Mouse (Mus musculus) cerebellum, adult 18-20 months (tissue): ENCODE data around the gene Cacna1e.

ENCODE experiments used
- DNase-seq, 2 experiments: peaks; one replicate each; pipeline ENCODE4 v3.0.0; 2021

The Cacna1e gene

GRCm38 (mm10) chr1:154836473-154836872 is 47.8 kb downstream of the Cacna1e start:
- DNase-seq, result no peak

- no peak for DNase-seq
Observed at GRCm38 (mm10) chr1:154832168-154832539, 52.1 kb downstream of the Cacna1e start.

DNA sequence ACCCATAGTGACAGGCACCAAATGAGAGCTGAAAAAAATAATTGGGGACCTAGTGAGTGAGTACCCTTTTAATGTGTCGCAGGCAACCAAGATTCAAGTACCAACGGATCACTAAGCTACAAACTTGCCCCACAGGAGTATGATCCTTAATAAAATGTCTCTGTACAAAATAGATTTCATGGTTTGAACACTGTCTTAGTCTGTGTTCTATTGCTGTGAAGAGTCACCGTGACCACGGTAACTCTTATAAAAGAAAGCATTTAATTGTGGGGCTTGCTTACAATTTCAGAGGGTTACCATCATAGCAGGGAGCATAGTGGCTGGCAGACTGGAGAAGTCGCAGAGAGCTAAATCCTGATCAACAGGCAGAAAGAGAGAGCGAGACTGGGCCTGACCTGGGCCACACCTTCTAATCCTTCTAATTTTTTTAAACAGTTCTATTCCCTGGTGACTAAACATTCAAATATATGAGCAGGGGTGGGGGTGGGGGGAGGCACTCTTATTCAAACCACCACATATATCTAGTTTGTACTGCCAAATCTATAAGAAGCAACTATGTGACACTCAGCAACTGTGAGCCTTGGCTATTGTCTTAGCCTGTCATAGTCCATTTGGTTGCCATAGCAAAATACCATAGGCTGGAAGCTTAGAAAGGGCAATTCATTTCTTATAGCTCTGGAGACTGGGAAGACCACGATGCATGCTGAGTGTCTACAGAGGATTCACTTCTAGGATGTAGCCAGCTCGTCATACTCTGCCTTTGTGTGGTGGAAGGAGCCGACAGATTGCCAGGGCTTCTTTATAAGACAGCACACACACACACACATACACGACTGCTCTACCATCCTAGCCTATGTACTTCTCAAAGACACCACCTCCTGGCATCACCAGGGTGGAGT is 52.8 kb downstream of the Cacna1e start:
- DNase-seq, result no peak

DNA sequence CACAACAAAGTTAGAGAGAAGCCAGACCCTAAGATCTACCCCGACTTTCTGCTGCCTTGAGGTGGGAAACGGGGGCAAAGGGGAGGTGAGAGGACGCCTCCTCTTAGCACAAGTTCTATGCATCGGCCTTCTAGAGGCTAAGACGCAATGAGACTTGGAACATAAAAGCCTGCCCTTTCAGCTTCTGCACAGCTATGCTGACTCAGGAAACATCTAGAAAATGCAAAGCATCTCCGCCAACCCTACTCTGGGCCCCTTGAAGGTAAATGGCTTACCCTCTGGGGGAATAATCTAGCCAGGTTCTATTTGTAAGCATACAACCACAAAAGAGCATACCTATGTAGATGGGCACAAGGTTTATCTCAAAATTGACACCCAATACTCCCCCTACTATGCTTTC is 54.2 kb downstream of the Cacna1e start:
- no peak for DNase-seq

- DNase-seq, result no peak
Observed at GRCm38 (mm10) chr1:154823098-154823497, 61.2 kb downstream of the Cacna1e start.

GRCm38 (mm10) chr1:154820422-154820821 is 63.9 kb downstream of the Cacna1e start:
- DNase-seq, result no peak

DNA sequence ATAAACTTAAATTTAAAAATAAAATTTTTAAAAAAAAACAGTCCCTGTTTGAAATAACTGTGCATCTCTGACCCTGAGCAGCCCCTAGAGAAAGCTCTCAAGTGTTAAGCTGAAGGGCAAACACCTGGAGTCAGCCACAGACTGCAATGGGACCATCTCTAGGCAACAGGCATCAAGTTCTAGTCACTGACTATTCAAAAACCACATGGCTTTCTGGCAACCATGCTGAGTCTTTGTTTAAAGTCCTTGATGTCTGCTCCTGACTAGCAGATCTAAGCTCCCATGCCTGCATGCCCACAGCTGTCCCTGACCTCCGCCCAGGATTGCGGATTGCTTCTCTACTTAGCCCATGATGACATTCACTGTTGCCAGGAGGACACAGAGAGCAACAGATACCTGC is 64.3 kb downstream of the Cacna1e start:
- no peak for DNase-seq

DNA sequence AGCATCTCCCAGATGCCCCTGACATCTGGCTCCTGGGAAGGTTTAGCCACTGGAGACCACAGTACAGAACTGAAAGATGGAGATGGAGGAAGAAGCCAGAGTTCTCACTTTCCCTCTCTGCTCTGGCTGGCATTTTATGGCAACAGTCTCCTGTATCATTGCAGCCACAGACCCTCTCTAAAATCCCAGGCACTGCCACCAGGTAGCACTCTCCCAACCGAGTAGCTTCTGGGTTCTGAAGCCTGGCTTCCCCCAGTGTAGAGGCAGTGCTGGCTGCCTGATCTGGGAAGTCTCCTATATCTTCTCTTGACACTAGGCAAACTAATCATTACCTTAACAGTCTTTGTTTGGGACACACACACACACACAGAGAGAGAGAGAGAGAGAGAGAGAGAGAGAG is 65.6 kb downstream of the Cacna1e start:
- DNase-seq, result no peak

- no peak for DNase-seq
Observed at GRCm38 (mm10) chr1:154816836-154817235, 67.5 kb downstream of the Cacna1e start.

- DNase-seq, result no peak
Observed at GRCm38 (mm10) chr1:154816267-154816666, 68.0 kb downstream of the Cacna1e start.

DNA sequence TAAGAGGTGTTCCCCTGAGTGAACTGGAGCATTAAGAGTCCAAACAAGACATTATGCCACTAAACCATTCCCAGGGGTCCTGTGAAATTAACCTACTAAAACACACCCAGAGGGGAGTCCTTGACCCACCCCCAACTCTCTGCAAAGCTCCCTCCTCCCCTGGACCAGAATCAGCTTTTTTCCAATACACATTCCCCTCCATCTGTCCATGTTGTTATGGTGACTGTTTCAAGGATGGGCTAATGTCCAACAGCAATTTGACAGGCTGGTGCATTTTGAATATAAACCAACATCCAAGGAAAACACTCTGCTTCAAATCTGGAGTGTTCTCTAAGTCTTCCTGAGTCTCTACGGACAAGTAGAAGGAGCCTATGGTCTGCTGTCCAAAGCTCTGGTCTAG is 78.6 kb downstream of the Cacna1e start:
- peak; percentile 48 to 54 for DNase-seq

- no peak for DNase-seq
Observed at GRCm38 (mm10) chr1:154805038-154805437, 79.3 kb downstream of the Cacna1e start.

DNA sequence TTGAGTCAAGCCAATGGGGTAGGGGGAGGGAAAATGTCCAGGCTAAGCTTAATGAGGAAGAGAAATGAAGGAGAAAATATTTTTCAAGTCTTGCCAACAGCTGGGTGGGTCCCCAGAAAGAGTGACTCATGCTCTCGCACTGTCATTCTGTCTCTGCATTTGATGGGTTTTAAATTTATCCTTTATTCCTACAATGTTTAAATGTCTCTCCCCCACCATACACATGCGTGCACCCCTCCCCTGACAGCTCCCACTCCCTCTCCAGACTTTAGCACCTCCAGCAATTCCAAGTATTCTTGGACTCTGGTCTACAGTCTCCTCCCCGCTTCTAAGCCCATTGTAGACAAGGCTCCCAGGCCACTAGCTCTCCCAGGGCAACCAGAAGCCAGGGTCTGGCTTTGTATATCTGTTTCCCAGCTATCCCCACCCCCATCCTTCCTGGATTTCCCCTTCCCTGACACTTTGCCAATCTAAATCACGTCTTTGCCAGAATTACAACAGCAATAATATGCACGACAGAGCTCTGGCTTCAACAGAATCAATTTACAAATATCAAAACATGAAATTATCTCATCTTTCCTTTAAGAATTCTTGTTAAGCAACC is 81.9 kb downstream of the Cacna1e start:
- no peak for DNase-seq

DNA sequence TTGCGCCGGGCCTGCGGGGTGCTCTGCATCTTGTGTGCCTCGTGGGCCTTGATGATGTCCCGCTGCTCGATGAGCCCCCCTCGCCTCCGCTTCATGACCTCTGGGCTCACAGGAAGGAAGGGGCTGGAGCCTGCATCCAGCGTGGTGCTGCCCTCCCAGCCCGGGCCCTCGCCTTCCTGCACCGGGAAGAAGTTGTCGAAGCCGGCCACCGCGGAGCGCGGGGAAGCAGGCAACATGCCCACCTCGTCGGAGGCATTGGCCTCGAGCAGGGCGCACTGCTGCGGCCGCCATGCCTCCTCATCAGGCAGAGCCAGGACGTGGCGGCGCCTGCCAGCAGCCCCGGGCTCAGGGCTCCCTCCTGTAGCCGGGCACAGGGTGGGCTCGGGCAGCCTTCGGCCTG is 85.0 kb downstream of the Cacna1e start:
- DNase-seq, result peak; percentile 23 to 50

GRCm38 (mm10) chr1:154798771-154799170 is 85.5 kb downstream of the Cacna1e start:
- DNase-seq, result peak; percentile 78 to 83

- peak; percentile 46 to 66 for DNase-seq
Observed at GRCm38 (mm10) chr1:154796685-154797084, 87.6 kb downstream of the Cacna1e start.

DNA sequence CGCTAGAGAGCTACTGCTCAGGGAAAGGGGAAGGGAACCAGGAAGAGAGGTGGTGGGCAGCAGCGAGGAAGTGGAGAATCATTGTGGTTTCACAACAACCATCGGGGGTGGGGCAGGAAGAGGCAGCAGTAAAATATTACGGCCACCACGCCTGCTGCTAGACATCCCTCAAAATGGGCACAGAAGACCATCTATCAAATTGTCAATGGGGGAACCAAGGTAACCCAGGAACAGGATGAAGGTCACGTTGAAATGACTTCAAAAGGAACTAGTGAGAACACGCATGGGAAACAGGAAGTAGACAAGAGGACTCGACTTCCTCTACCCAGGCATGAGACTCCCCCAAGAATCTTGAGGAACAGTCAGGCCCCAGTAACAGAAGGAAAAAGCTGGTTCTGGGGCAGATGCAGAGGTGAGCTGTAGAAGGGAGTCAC is 89.8 kb downstream of the Cacna1e start:
- no peak for DNase-seq

- DNase-seq, result peak; percentile 72 to 74
Observed at GRCm38 (mm10) chr1:154791544-154792174, 92.6 kb downstream of the Cacna1e start.

- no peak for DNase-seq
Observed at GRCm38 (mm10) chr1:154788491-154788890, 95.8 kb downstream of the Cacna1e start.

DNA sequence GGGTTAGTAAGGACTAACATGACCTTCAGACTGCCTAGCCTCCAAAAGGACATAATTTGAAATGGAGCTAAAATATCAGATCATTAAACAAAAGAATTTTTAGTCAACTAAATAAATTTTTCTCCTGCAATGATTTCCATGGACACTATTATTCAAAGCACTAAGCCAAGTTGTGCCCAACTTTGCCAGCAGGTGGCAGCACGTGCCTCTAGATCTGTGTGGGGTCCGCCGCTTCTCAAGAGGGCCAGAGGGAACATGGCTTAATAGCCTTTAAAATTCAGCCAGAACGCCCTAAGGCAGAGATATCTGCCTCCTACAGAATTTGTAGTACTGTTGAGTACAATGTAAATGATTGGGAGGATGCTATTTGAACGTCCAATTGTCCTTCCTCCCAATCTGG is 96.2 kb downstream of the Cacna1e start:
- peak; percentile 76 to 88 for DNase-seq

DNA sequence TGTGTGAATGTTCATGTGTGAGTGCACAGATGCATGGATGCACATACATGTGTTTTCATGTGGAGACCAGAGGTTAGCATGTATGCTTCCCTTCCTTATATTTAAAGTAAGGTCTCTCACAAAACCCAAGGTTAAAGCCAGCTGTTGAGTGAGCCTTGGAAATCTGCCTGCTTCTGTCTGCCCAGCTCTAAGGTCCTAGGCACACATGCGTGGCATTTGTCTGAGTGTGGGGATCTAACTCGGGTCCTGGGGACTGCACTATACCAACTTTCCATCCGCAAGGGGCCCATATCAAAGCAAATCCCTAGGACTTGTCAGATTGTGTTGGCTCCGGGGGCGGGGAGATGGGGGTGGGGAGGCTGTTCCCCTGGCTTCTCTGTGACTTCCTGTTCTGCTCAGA is 96.9 kb downstream of the Cacna1e start:
- DNase-seq, result no peak

- peak; percentile 81 to 86 for DNase-seq
Observed at GRCm38 (mm10) chr1:154786243-154786669, 98.0 kb downstream of the Cacna1e start.

DNA sequence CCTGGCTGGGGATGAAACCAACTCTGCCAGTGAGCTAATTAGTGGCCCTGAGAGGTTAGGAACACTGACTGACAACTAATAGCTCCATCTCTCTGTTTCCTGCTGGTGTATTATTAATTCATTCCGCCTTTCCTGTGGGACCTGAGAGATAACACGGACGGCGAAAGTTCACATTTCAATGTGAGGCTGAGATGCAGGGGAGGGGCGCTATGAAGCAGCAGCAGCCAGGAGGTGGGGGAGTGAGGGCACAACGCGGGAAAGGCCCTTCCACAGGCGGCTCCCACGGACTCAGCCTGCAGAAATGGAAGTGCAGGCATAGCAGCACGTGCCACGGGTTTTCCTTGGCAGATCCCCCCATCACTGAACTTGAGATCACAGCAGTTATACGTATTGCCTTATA is 99.4 kb downstream of the Cacna1e start:
- DNase-seq, result no peak

GRCm38 (mm10) chr1:154783521-154783920 is 100.8 kb downstream of the Cacna1e start:
- DNase-seq, result no peak
